Mouse (Mus musculus) thymus, adult 2 months (tissue): Measurements from ENCODE around the gene Appl1.

ENCODE experiments used
- CTCF ChIP-seq: fragments of 200-500 bp; IDR thresholded peaks from 2 replicates; pipeline ENCODE4 v1.5.1; 2012; ENCODE audit warnings: mild to moderate bottlenecking, control low read depth, low read length, moderate library complexity, borderline replicate concordance; ENCODE audit not compliant: control insufficient read depth, poor library complexity, insufficient read depth; ENCODE audit errors: extremely low read depth
- POLR2A ChIP-seq: fragments of 200-500 bp; IDR thresholded peaks from 2 replicates; pipeline ENCODE4 v1.6.1; 2012; ENCODE audit warnings: mild to moderate bottlenecking, low read length, control low read depth, moderate library complexity; ENCODE audit not compliant: control insufficient read depth, poor library complexity, insufficient read depth; ENCODE audit errors: extremely low read depth

GRCm38 (mm10) chr14:27004906-27005305 is 33.9 kb upstream of the Appl1 start:
- TF ChIP-seq POLR2A (no peak), CTCF (no peak)
